Mouse (Mus musculus) heart, adult 2 months (tissue): ENCODE data around the gene Lipe.

Experiments used
- CTCF ChIP-seq: fragments of 200-600 bp; IDR thresholded peaks from 2 replicates; pipeline ENCODE4 v1.8.1; 2022; ENCODE audit warnings: antibody characterized with exemption, mild to moderate bottlenecking, moderate library complexity
- POLR2A ChIP-seq: fragments of 200-500 bp; IDR thresholded peaks from 2 replicates; pipeline ENCODE4 v1.6.1; 2011; ENCODE audit warnings: mild to moderate bottlenecking, low read depth, low read length, control low read depth; ENCODE audit not compliant: insufficient read depth

GRCm38 (mm10) chr7:25382541-25382940, 16.0 kb downstream of the Lipe start:
- TF ChIP-seq POLR2A (no peak), CTCF (no peak)
